Mouse (Mus musculus): ENCODE measurements around the gene Mcm3ap. TPM values are rescaled to one million over a fixed set of nuclear protein-coding genes. Genes with fewer than 3 reads are reported as not detected.

Gene Mcm3ap
- polyA plus RNA-seq, 1 experiment = 17.3 TPM

- Histone ChIP-seq H3K27ac (replicated peaks; ENCODE audit: low read depth, low read length) (no peak overlapping the region), H3K4me3 (ENCODE audit: insufficient read depth, low read depth, low read length) (no peak overlapping the region)
Measured at GRCm38 (mm10) chr10:76473759-76474158, 5.0 kb downstream of the Mcm3ap start.

GRCm38 (mm10) chr10:76480851-76481250 is 12.1 kb downstream of the Mcm3ap start:
- no peak overlapping the region for H3K4me3 ChIP-seq (ENCODE audit: insufficient read depth, low read depth, low read length)
- H3K27ac ChIP-seq (replicated peaks; ENCODE audit: low read depth, low read length) = no peak overlapping the region
- H3K4me1 ChIP-seq (ENCODE audit: control insufficient read depth, insufficient read depth, insufficient read length, low read length) = no peaks in the 10 kb centered on the region

More at GRCm38 (mm10) chr10:76473759-76474158, 5.0 kb downstream of the Mcm3ap start:
- no peaks in the 10 kb centered on the region for H3K4me1 ChIP-seq (ENCODE audit: control insufficient read depth, insufficient read depth, insufficient read length, low read length)

- H3K27ac ChIP-seq (replicated peaks; ENCODE audit: low read depth, low read length) = no peak overlapping the region
- H3K4me1 ChIP-seq (ENCODE audit: control insufficient read depth, insufficient read depth, insufficient read length, low read length) = no peaks in the 10 kb centered on the region
- no peak overlapping the region for H3K4me3 ChIP-seq (ENCODE audit: insufficient read depth, low read depth, low read length)
Measured at GRCm38 (mm10) chr10:76481480-76481879, 12.8 kb downstream of the Mcm3ap start.

GRCm38 (mm10) chr10:76486302-76486701 is 17.6 kb downstream of the Mcm3ap start:
- H3K4me3 ChIP-seq (ENCODE audit: insufficient read depth, low read depth, low read length) = no peak overlapping the region
- H3K4me1 ChIP-seq (ENCODE audit: control insufficient read depth, insufficient read depth, insufficient read length, low read length) = no peaks in the 10 kb centered on the region
- no peak overlapping the region for H3K27ac ChIP-seq (replicated peaks; ENCODE audit: low read depth, low read length)

- Histone ChIP-seq H3K4me3 (ENCODE audit: insufficient read depth, low read depth, low read length) (no peak overlapping the region), H3K27ac (replicated peaks; ENCODE audit: low read depth, low read length) (no peak overlapping the region), H3K4me1 (ENCODE audit: control insufficient read depth, insufficient read depth, insufficient read length, low read length) (no peaks in the 10 kb centered on the region)
Measured at GRCm38 (mm10) chr10:76488265-76488664, 19.5 kb downstream of the Mcm3ap start.

- Histone ChIP-seq H3K4me1 (ENCODE audit: control insufficient read depth, insufficient read depth, insufficient read length, low read length) (no peaks in the 10 kb centered on the region), H3K27ac (replicated peaks; ENCODE audit: low read depth, low read length) (no peak overlapping the region), H3K4me3 (ENCODE audit: insufficient read depth, low read depth, low read length) (no peak overlapping the region)
Measured at GRCm38 (mm10) chr10:76489205-76489604, 20.5 kb downstream of the Mcm3ap start.

- no peak overlapping the region for H3K4me3 ChIP-seq (ENCODE audit: insufficient read depth, low read depth, low read length)
- H3K4me1 ChIP-seq (ENCODE audit: control insufficient read depth, insufficient read depth, insufficient read length, low read length) = no peaks in the 10 kb centered on the region
- no peak overlapping the region for H3K27ac ChIP-seq (replicated peaks; ENCODE audit: low read depth, low read length)
Measured at GRCm38 (mm10) chr10:76493527-76493926, 24.8 kb downstream of the Mcm3ap start.

- Histone ChIP-seq H3K4me1 (ENCODE audit: control insufficient read depth, insufficient read depth, insufficient read length, low read length) (no peaks in the 10 kb centered on the region), H3K27ac (replicated peaks; ENCODE audit: low read depth, low read length) (no peak overlapping the region)
Measured at GRCm38 (mm10) chr10:76495501-76495900, 26.8 kb downstream of the Mcm3ap start.

GRCm38 (mm10) chr10:76496366-76496765 is 27.6 kb downstream of the Mcm3ap start:
- no peak overlapping the region for H3K27ac ChIP-seq (replicated peaks; ENCODE audit: low read depth, low read length)

More at GRCm38 (mm10) chr10:76495501-76495900, 26.8 kb downstream of the Mcm3ap start:
- no peak overlapping the region for H3K4me3 ChIP-seq (ENCODE audit: insufficient read depth, low read depth, low read length)

GRCm38 (mm10) chr10:76497522-76497921 is 28.8 kb downstream of the Mcm3ap start:
- Histone ChIP-seq H3K4me3 (ENCODE audit: insufficient read depth, low read depth, low read length) (no peak overlapping the region), H3K4me1 (ENCODE audit: control insufficient read depth, insufficient read depth, insufficient read length, low read length) (no peaks in the 10 kb centered on the region), H3K27ac (replicated peaks; ENCODE audit: low read depth, low read length) (no peak overlapping the region)

More at GRCm38 (mm10) chr10:76496366-76496765, 27.6 kb downstream of the Mcm3ap start:
- Histone ChIP-seq H3K4me3 (ENCODE audit: insufficient read depth, low read depth, low read length) (no peak overlapping the region), H3K4me1 (ENCODE audit: control insufficient read depth, insufficient read depth, insufficient read length, low read length) (no peaks in the 10 kb centered on the region)

- H3K4me3 ChIP-seq (ENCODE audit: insufficient read depth, low read depth, low read length) = no peak overlapping the region
- H3K27ac ChIP-seq (replicated peaks; ENCODE audit: low read depth, low read length) = no peak overlapping the region
- H3K4me1 ChIP-seq (ENCODE audit: control insufficient read depth, insufficient read depth, insufficient read length, low read length) = no peaks in the 10 kb centered on the region
Measured at GRCm38 (mm10) chr10:76504271-76504943, 35.7 kb downstream of the Mcm3ap start.

GRCm38 (mm10) chr10:76505865-76506264 is 37.1 kb downstream of the Mcm3ap start:
- H3K4me3 ChIP-seq (ENCODE audit: insufficient read depth, low read depth, low read length) = no peak overlapping the region
- no peak overlapping the region for H3K27ac ChIP-seq (replicated peaks; ENCODE audit: low read depth, low read length)
- H3K4me1 ChIP-seq (ENCODE audit: control insufficient read depth, insufficient read depth, insufficient read length, low read length) = no peaks in the 10 kb centered on the region

GRCm38 (mm10) chr10:76512965-76513583 is 44.3 kb downstream of the Mcm3ap start:
- H3K4me3 ChIP-seq (ENCODE audit: insufficient read depth, low read depth, low read length) = no peak overlapping the region

GRCm38 (mm10) chr10:76530922-76531321 is 62.2 kb downstream of the Mcm3ap start:
- Histone ChIP-seq H3K4me3 (ENCODE audit: insufficient read depth, low read depth, low read length) (peak overlapping the region; percentile 84), H3K27ac (replicated peaks; ENCODE audit: low read depth, low read length) (no peak overlapping the region), H3K4me1 (ENCODE audit: control insufficient read depth, insufficient read depth, insufficient read length, low read length) (peaks cover 5% of the 10 kb centered on the region)

More at GRCm38 (mm10) chr10:76512965-76513583, 44.3 kb downstream of the Mcm3ap start:
- no peak overlapping the region for H3K27ac ChIP-seq (replicated peaks; ENCODE audit: low read depth, low read length)
- H3K4me1 ChIP-seq (ENCODE audit: control insufficient read depth, insufficient read depth, insufficient read length, low read length) = no peaks in the 10 kb centered on the region

- no peak within 1 kb of the TSS for H3K27ac ChIP-seq (replicated peaks; ENCODE audit: low read depth, low read length)
- H3K4me1 ChIP-seq (ENCODE audit: control insufficient read depth, insufficient read depth, insufficient read length, low read length) = peaks cover 5% of the 10 kb centered on the region
- H3K4me3 ChIP-seq (ENCODE audit: insufficient read depth, low read depth, low read length) = peak within 1 kb of the TSS; percentile 84
Measured at GRCm38 (mm10) chr10:76531375-76531774, 62.6 kb downstream of the Mcm3ap start, which contains the start of gene Lss. Gene Lss (plus strand): TSS chr10:76531588.

GRCm38 (mm10) chr10:76531828-76532227 is 63.1 kb downstream of the Mcm3ap start:
- Histone ChIP-seq H3K4me1 (ENCODE audit: control insufficient read depth, insufficient read depth, insufficient read length, low read length) (peaks cover 5% of the 10 kb centered on the region), H3K27ac (replicated peaks; ENCODE audit: low read depth, low read length) (no peak overlapping the region), H3K4me3 (ENCODE audit: insufficient read depth, low read depth, low read length) (peak overlapping the region; percentile 84)
